Mouse (Mus musculus): ENCODE results near the gene Sall1. TPM values are rescaled to one million over a fixed set of nuclear protein-coding genes. Genes with fewer than 3 reads are reported as not detected.

Gene Sall1
- polyA plus RNA-seq, 1 experiment from 2014 or later = 17.1 TPM

DNA sequence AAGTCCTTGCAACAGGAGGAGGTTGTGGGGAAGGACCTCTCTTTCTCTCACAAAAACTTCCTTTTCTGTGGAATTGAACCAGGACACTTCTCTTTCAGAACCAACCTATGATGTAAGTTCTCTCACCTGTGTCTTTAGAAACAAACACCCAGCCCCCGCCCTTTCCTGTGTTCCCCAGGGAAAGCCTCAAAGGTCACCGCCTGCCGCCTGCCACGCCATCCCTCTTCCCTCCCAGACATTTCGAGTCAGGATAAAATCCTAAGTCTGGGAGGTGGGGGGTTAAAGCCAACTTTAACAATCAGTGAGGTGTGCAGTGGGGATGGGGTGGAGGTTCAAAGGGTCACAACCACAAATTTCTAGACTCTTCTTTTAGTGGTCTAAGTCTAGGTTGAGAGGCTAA lies 52.8 kb downstream of the Sall1 start:
- Histone ChIP-seq H3K27ac (ENCODE audit: low read depth, low read length) (no peak overlapping the region), H3K4me2 (no peak overlapping the region), H3K4me3 (ENCODE audit: low read depth, low read length) (no peak overlapping the region), H3K36me3 (ENCODE audit: control insufficient read depth, insufficient read depth, low read length) (no peaks in the 10 kb centered on the region), H3K27me3 (ENCODE audit: control insufficient read depth, insufficient read depth, low read length) (no peaks in the 10 kb centered on the region), H3K9ac (ENCODE audit: low read length) (no peak overlapping the region), H3K9me3 (ENCODE audit: control insufficient read depth, low read length) (no peaks in the 10 kb centered on the region), H3K4me1 (ENCODE audit: control insufficient read depth, insufficient read depth, low read length) (peaks cover 3% of the 10 kb centered on the region; the same call in 1 of the 2 replicates)
- ATAC-seq (ENCODE audit: low FRiP score) = no peak
- WGBS = 68% methylated on average over 5 of the region's 5 CpGs
- DNase-seq (ENCODE audit: low spot score, missing footprints) = no peak

DNA sequence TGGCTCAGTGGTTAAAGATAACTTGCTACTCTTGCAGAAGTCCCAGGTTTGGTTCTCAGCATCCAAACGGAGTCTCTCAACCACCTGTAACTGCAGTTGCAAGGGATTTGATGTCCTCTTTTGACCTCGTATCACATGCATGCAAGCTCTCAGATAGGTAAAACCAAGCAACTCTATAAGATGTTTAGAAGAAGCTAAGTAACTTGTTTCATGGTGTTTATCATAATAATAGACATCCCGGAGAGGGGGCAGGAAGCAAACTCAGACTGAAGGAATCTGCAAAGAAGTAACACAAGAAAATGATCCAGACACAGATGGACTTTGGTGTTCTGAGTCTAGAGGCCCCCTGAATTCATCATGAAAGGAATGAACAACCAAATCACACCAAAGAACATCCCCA lies 55.0 kb downstream of the Sall1 start:
- DNase-seq (ENCODE audit: low spot score, missing footprints) = no peak
- Histone ChIP-seq H3K9me3 (ENCODE audit: control insufficient read depth, low read length) (no peaks in the 10 kb centered on the region), H3K9ac (ENCODE audit: low read length) (no peak overlapping the region), H3K27me3 (ENCODE audit: control insufficient read depth, insufficient read depth, low read length) (no peaks in the 10 kb centered on the region), H3K27ac (ENCODE audit: low read depth, low read length) (no peak overlapping the region), H3K4me3 (ENCODE audit: low read depth, low read length) (no peak overlapping the region), H3K4me2 (no peak overlapping the region), H3K36me3 (ENCODE audit: control insufficient read depth, insufficient read depth, low read length) (no peaks in the 10 kb centered on the region), H3K4me1 (ENCODE audit: control insufficient read depth, insufficient read depth, low read length) (peaks cover 3% of the 10 kb centered on the region; the same call in 1 of the 2 replicates)
- ATAC-seq (ENCODE audit: low FRiP score) = no peak
- WGBS = 76% methylated on average over 3 of the region's 3 CpGs

DNA sequence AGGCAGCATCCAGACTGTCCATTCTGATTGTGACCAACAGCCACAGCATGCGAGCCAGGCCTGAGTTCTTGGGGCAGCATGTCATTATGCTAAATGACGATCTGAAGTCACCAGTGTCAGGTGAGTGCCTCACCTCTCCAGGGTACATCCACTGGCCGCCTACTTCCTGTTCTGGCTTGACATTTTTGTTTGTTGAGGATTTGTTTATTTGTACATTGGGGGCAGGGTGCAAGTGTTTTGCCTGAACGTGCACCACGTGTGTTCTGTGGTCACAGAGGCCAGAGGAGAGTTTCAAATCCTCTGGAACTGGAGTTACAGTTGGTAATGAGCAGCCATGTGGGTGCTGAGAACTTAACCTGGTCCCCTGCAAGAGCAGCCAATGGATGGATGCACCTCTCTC lies 60.5 kb downstream of the Sall1 start:
- no peaks in the 10 kb centered on the region for H3K36me3 ChIP-seq (ENCODE audit: control insufficient read depth, insufficient read depth, low read length)
- no peak overlapping the region for H3K27ac ChIP-seq (ENCODE audit: low read depth, low read length)
- ATAC-seq (ENCODE audit: low FRiP score) (no peak), DNase-seq (ENCODE audit: low spot score, missing footprints) (no peak)
- H3K9me3 ChIP-seq (ENCODE audit: control insufficient read depth, low read length) = no peaks in the 10 kb centered on the region
- no peak overlapping the region for H3K4me2 ChIP-seq
- H3K27me3 ChIP-seq (ENCODE audit: control insufficient read depth, insufficient read depth, low read length) = no peaks in the 10 kb centered on the region
- no peaks in the 10 kb centered on the region for H3K4me1 ChIP-seq (ENCODE audit: control insufficient read depth, insufficient read depth, low read length)
- no peak overlapping the region for H3K4me3 ChIP-seq (ENCODE audit: low read depth, low read length)
- 81% methylated on average over 5 of the region's 5 CpGs for WGBS
- no peak overlapping the region for H3K9ac ChIP-seq (ENCODE audit: low read length)

Small RNA genes lying within 50 kb of the gene (microRNA-seq; reads per million reads assigned to microRNA genes)
- gene Mir8110 = not detected
